Mouse (Mus musculus) ES-E14 (cell line): ENCODE measurements around the gene Gm17018. TPM values are rescaled to one million over a fixed set of nuclear protein-coding genes. Genes with fewer than 3 reads are reported as not detected.
"Not testable (repeated sequence)": the region's sequence is repeated elsewhere in the genome, so short reads cannot be mapped to it uniquely, and the experiment has no call there.

Experiments
- DNase-seq: peaks from one replicate; pipeline ENCODE4 v3.0.0-alpha.2; 2013; ENCODE audit warnings: low read depth, low spot score
- H3K27ac ChIP-seq: 2 replicates; pipeline ENCODE4 v1.5.1; 2012; ENCODE audit warnings: low read depth, mild to moderate bottlenecking, low read length, moderate library complexity, mixed read lengths; ENCODE audit not compliant: poor library complexity, insufficient read depth, severe bottlenecking
- H3K36me3 ChIP-seq: 2 replicates; pipeline ENCODE4 v1.6.1; 2012; ENCODE audit warnings: mild to moderate bottlenecking, low read length, moderate library complexity, mixed read lengths; ENCODE audit not compliant: control insufficient read depth, poor library complexity, insufficient read depth, severe bottlenecking
- H3K4me1 ChIP-seq, 2 experiments: fragments of 150-350 bp in 1 of 2; sonication (generic) in 1 of 2; 2 replicates each; pipeline ENCODE4 v1.6.1; 2012; ENCODE audit warnings: low read length in 2 of 2, mild to moderate bottlenecking in 1 of 2, mixed read lengths in 1 of 2; ENCODE audit not compliant: control insufficient read depth in 2 of 2, insufficient read depth in 2 of 2, poor library complexity in 1 of 2
- H3K4me3 ChIP-seq, 2 experiments: fragments of 150-350 bp in 1 of 2; sonication (generic) in 1 of 2; 2 replicates each; pipeline ENCODE4 v1.5.1; 2012; ENCODE audit warnings: low read length in 2 of 2, low read depth in 1 of 2, mild to moderate bottlenecking in 1 of 2, mixed read lengths in 1 of 2; ENCODE audit not compliant: insufficient read depth in 1 of 2, poor library complexity in 1 of 2, severe bottlenecking in 1 of 2
- H3K9ac ChIP-seq: 2 replicates; pipeline ENCODE4 v1.6.1; 2012; ENCODE audit warnings: low read depth, mild to moderate bottlenecking, low read length, mixed read lengths; ENCODE audit not compliant: poor library complexity, insufficient read depth, severe bottlenecking
- H3K9me3 ChIP-seq: fragments of 150-350 bp; sonication (generic); 2 replicates; pipeline ENCODE4 v1.6.1; 2012; ENCODE audit warnings: low read depth, mild to moderate bottlenecking, low read length; ENCODE audit not compliant: control insufficient read depth, insufficient read depth
- CHD2 ChIP-seq: IDR thresholded peaks from 2 replicates; pipeline ENCODE4 v1.6.1; 2014; ENCODE audit warnings: mild to moderate bottlenecking, low read depth, low read length, inconsistent platforms
- HCFC1 ChIP-seq: IDR thresholded peaks from 2 replicates; pipeline ENCODE4 v1.6.1; 2012; ENCODE audit warnings: low read length, inconsistent platforms, borderline replicate concordance; ENCODE audit not compliant: insufficient read depth
- MAFK ChIP-seq: IDR thresholded peaks from 2 replicates; pipeline ENCODE4 v1.6.1; 2014; ENCODE audit warnings: mild to moderate bottlenecking, low read depth, low read length, inconsistent platforms; ENCODE audit not compliant: insufficient read depth
- ZC3H11A ChIP-seq: IDR thresholded peaks from 2 replicates; pipeline ENCODE4 v1.6.1; 2012; ENCODE audit warnings: low read depth, mild to moderate bottlenecking, inconsistent platforms, low read length, borderline replicate concordance
- ZNF384 ChIP-seq: IDR thresholded peaks from 2 replicates; pipeline ENCODE4 v1.6.1; 2012; ENCODE audit warnings: low read depth, low read length, inconsistent platforms
- in situ Hi-C, 2 experiments: fragments of 600-800 bp; cut with MboI; formaldehyde crosslinking; loops; one replicate each; pipeline ENCODE4 v1.15.1; 2025; ENCODE audit warnings: low sequenced_read_pairs in 2 of 2, inconsistent platforms in 1 of 2; ENCODE audit not compliant: unreplicated experiment in 2 of 2
- total RNA-seq: library from RNA; depleted of rRNA; stranded (reverse); fragments of 300-350 nt; gene quantifications from 2 replicates; pipeline ENCODE4 v1.2.3, GENCODE M21; 2012

Gm17018 gene
- total RNA-seq, 1 experiment = 15.0 TPM

- Histone ChIP-seq H3K27ac (no peak overlapping the region), H3K36me3 (no peaks in the 10 kb centered on the region)
- in situ Hi-C loops = loop anchor here in 1 of 2 experiments (10.0 kb wide), 1 partner anchor 317 kb away; no protein-coding TSS in a partner anchor
Measured at GRCm38 (mm10) chr19:45542061-45542460, 18.4 kb upstream of the Gm17018 start.

GRCm38 (mm10) chr19:45544152-45544924, 16.1 kb upstream of the Gm17018 start:
- no peak overlapping the region for H3K9ac ChIP-seq
- peak overlapping the region; percentile 36 to 74 for H3K4me3 ChIP-seq
- no peak overlapping the region for H3K27ac ChIP-seq
- H3K9me3 ChIP-seq = no peaks in the 10 kb centered on the region
- no peak for TF ChIP-seq ZC3H11A
- no peak for TF ChIP-seq CHD2
- TF ChIP-seq HCFC1 = no peak
- TF ChIP-seq ZNF384 = no peak
- TF ChIP-seq MAFK = no peak
- H3K36me3 ChIP-seq = no peaks in the 10 kb centered on the region
- in situ Hi-C loops = loop anchor here in 1 of 2 experiments (10.0 kb wide), 1 partner anchor 320 kb away; no protein-coding TSS in a partner anchor
- peaks cover 0 to 3% of the 10 kb centered on the region in 2 experiments; a peak in 1 of 4 replicates for H3K4me1 ChIP-seq
- DNase-seq = no peak

More at GRCm38 (mm10) chr19:45542061-45542460, 18.4 kb upstream of the Gm17018 start:
- no peaks in the 10 kb centered on the region for H3K9me3 ChIP-seq
- H3K4me3 ChIP-seq = peak overlapping the region; percentile 43 to 67
- TF ChIP-seq ZNF384 = no peak
- no peak for TF ChIP-seq HCFC1
- no peak for TF ChIP-seq ZC3H11A
- no peak for TF ChIP-seq CHD2
- no peak for TF ChIP-seq MAFK
- H3K9ac ChIP-seq = no peak overlapping the region
- H3K4me1 ChIP-seq = peaks cover 0 to 2% of the 10 kb centered on the region in 2 experiments; a peak in 1 of 4 replicates
- no peak for DNase-seq

- Histone ChIP-seq H3K27ac (no peak overlapping the region), H3K4me3 (peak overlapping the region; percentile 36 to 74), H3K9me3 (no peaks in the 10 kb centered on the region), H3K9ac (no peak overlapping the region), H3K4me1 (peaks cover 0 to 6% of the 10 kb centered on the region in 2 experiments; a peak in 1 of 4 replicates), H3K36me3 (no peaks in the 10 kb centered on the region)
- DNase-seq = peak; percentile 55
- in situ Hi-C loops = loop anchor here (5.0 to 10.0 kb wide), 2 partner anchors 320 to 323 kb away; no protein-coding TSS in a partner anchor
- TF ChIP-seq ZC3H11A = peak; percentile 81
- no peak for TF ChIP-seq HCFC1
- no peak for TF ChIP-seq CHD2
Measured at GRCm38 (mm10) chr19:45544925-45545321, 15.5 kb upstream of the Gm17018 start.

- not testable (repeated sequence) for H3K9ac ChIP-seq, H3K36me3 ChIP-seq, DNase-seq, H3K9me3 ChIP-seq, H3K27ac ChIP-seq, H3K4me3 ChIP-seq
- peaks cover 4 to 13% of the 10 kb centered on the region in 2 experiments; a peak in 1 of 4 replicates for H3K4me1 ChIP-seq
- in situ Hi-C loops = loop anchor here (5.0 to 10.0 kb wide), 2 partner anchors 323 to 326 kb away; no protein-coding TSS in a partner anchor
Measured at GRCm38 (mm10) chr19:45548196-45548595, 12.2 kb upstream of the Gm17018 start.
